Mouse (Mus musculus) small intestine, adult 2 months (tissue): ENCODE measurements around the gene Arhgdia. TPM values are rescaled to one million over a fixed set of nuclear protein-coding genes. Genes with fewer than 3 reads are reported as not detected.

Experiments used
- H3K27ac ChIP-seq: fragments of 200-500 bp; 2 replicates; pipeline ENCODE4 v1.5.1; 2012; ENCODE audit warnings: low read depth, low read length, control low read depth, inconsistent platforms; ENCODE audit not compliant: insufficient read depth
- H3K27me3 ChIP-seq: fragments of 200-500 bp; 2 replicates; pipeline ENCODE4 v1.6.1; 2012; ENCODE audit warnings: mild to moderate bottlenecking, moderate library complexity, low read length, inconsistent platforms; ENCODE audit not compliant: control insufficient read depth, insufficient read depth
- H3K36me3 ChIP-seq: fragments of 200-500 bp; 2 replicates; pipeline ENCODE4 v1.6.1; 2012; ENCODE audit warnings: mild to moderate bottlenecking, low read length, control low read depth, inconsistent platforms; ENCODE audit not compliant: control insufficient read depth, insufficient read depth
- H3K4me1 ChIP-seq: fragments of 200-500 bp; 2 replicates; pipeline ENCODE4 v1.6.1; 2012; ENCODE audit warnings: low read length, inconsistent platforms, mixed read lengths; ENCODE audit not compliant: control insufficient read depth, insufficient read depth, insufficient read length
- H3K4me3 ChIP-seq: fragments of 200-500 bp; 2 replicates; pipeline ENCODE4 v1.5.1; 2012; ENCODE audit warnings: low read depth, mild to moderate bottlenecking, control low read depth, inconsistent platforms, low read length, moderate library complexity
- CTCF ChIP-seq: fragments of 200-500 bp; IDR thresholded peaks from 2 replicates; pipeline ENCODE4 v1.5.1; 2012; ENCODE audit warnings: low read depth, mild to moderate bottlenecking, control low read depth, inconsistent platforms, low read length, moderate library complexity, mixed read lengths; ENCODE audit not compliant: insufficient replicate concordance, insufficient read length; ENCODE audit errors: extremely low read depth
- POLR2A ChIP-seq: fragments of 200-500 bp; IDR thresholded peaks from 2 replicates; pipeline ENCODE4 v1.6.1; 2012; ENCODE audit warnings: low read depth, mild to moderate bottlenecking, control low read depth, inconsistent platforms, low read length, moderate library complexity
- WGBS: fragments of 180-500 bp; shearing (Covaris S2); methylation state at CpG from one replicate; pipeline ENCODE4 v1.1.7; 2018; 5-methylcytosine and 5-hydroxymethylcytosine counted together
- polyA plus RNA-seq: library from polyadenylated mRNA; depleted of rRNA; stranded (reverse); fragments of >200 nt; gene quantifications from 2 replicates; pipeline ENCODE4 v1.2.3, GENCODE M21; 2012

The Arhgdia gene
- polyA plus RNA-seq, 1 experiment: 1,022 TPM

DNA sequence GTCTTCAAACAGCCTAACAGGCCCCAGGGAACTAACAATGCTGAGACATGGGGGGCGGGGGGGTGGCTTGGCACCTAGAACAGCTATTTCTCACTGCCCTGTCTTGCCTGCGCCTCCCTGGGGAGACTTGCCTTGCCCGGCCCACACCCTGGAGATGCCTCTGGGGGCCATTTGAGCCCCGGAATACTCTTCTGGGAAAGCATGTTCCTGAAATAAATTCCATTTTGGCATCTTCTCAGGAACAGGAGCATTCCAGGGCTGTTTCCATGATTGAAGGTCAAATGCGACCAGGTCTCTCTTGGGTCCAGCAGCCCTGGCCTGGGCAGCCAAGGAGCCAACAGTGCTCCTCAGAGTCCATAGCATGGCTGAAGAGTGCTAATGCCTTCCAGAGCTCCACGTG is 39.0 kb downstream of the Arhgdia start:
- 91% methylated on average over 6 of the region's 6 CpGs for WGBS
- Histone ChIP-seq H3K27ac (no peak overlapping the region), H3K4me3 (no peak overlapping the region), H3K4me1 (peaks cover 22% of the 10 kb centered on the region), H3K36me3 (no peaks in the 10 kb centered on the region), H3K27me3 (no peaks in the 10 kb centered on the region)
- TF ChIP-seq CTCF: no peak
- TF ChIP-seq POLR2A: no peak

DNA sequence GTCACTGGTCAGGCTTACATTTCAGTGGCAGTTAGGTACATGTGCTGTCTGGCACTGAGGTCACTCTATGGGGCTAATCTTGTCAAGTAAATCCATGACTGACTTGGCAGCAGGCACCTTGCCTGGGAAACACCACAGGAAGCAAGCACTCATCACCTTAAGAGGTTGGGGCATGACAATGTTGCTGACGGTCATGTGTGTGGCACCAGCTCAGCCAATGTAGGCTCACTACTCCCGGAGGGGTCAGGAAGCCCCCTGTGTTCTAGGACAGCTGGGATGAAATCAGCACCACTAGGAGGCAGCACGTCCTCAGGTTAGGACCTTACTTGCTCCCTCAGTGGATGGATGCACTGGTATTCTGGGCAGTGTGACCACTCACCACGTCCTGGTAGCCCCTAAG is 39.5 kb downstream of the Arhgdia start:
- Histone ChIP-seq H3K27ac (no peak overlapping the region), H3K27me3 (no peaks in the 10 kb centered on the region), H3K4me3 (no peak overlapping the region), H3K36me3 (no peaks in the 10 kb centered on the region), H3K4me1 (peaks cover 19% of the 10 kb centered on the region)
- 77% methylated on average over 4 of the region's 4 CpGs for WGBS
- TF ChIP-seq CTCF: 0 out of 2 replicates have a peak, but pooled peaks have one; percentile 16
- no peak for TF ChIP-seq POLR2A

DNA sequence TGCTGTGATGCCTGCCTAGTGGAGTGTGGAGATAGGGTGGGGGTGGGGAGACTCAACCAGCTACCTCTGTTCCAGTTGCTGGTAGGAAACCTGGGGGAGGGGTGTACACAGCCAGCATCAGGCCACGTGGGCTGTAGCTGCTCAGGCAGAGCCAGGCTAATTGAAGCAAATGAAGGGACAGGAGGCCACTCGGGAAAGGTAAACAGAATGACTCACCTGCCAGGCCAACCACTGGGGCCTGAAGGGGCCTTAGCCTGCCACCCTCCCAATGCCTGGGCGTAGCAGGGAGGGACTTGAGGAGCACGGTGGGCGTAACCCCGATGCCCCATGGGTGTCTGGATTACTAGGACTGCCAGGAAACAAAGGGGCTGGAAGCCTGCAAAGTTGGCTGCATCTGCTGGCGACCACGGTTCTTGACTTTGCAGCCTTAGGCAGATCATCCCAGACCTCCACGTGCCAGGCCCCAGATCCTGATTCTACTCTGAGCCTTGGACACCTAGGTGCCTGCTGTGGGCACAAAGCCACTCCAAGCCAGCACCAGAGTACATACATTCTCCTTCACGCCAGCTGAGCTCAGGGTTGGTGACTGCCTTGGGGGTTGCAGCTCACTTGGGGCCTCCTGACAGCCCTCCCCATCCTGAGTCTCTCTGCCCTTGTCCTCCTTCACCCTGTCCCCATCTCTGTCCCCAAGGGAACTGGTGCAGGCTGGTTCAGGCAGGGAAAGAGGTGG is 42.0 kb downstream of the Arhgdia start:
- H3K4me3 ChIP-seq: no peak overlapping the region
- H3K27ac ChIP-seq: no peak overlapping the region
- no peaks in the 10 kb centered on the region for H3K36me3 ChIP-seq
- H3K4me1 ChIP-seq: peaks cover 10% of the 10 kb centered on the region
- no peaks in the 10 kb centered on the region for H3K27me3 ChIP-seq
- TF ChIP-seq POLR2A (no peak), CTCF (no peak)
- 23% methylated on average over 10 of the region's 10 CpGs for WGBS

DNA sequence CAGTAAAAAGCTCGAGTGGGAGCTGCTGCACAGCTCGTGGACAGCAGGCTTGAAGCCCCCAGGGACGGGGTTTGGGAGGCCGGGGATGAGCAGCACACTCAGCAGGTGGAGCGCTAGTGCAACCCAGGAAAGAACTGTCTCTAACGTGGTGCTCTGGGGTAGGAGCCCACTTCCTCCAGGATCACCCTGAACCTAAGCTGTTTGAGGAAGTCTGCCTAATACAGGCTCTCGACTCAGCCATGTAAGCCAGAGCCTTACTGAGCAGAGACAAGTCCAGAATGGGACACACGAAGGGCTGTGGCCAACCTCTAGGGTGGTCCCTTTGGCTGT is 42.5 kb downstream of the Arhgdia start:
- Histone ChIP-seq H3K36me3 (no peaks in the 10 kb centered on the region), H3K4me1 (peaks cover 10% of the 10 kb centered on the region), H3K27me3 (no peaks in the 10 kb centered on the region), H3K4me3 (no peak overlapping the region), H3K27ac (no peak overlapping the region)
- TF ChIP-seq CTCF: no peak
- no peak for TF ChIP-seq POLR2A
- WGBS: 47% methylated on average over 8 of the region's 8 CpGs

DNA sequence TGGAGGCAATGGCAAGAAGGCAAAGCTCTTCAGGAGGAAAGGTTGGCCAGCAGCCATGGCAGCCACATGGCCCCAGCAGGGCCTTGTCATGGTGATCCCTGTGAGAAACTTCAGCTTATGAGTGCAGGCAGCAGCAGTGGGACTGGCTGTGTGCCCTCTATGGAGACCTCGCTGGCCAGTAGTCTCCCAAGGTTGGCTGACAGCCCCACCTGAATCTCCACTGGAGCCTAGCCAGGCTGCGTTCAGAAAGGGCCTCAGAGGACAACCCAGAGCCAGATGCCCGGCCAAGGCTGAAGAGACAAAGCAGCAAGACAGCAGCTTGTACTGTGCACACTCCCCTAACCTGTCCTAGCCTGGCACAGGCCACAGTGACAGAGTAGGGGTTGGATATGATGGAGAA is 42.9 kb downstream of the Arhgdia start:
- WGBS: 20% methylated on average over 3 of the region's 3 CpGs
- no peak for TF ChIP-seq POLR2A
- no peak overlapping the region for H3K4me3 ChIP-seq
- peaks cover 10% of the 10 kb centered on the region for H3K4me1 ChIP-seq
- H3K27ac ChIP-seq: no peak overlapping the region
- no peaks in the 10 kb centered on the region for H3K27me3 ChIP-seq
- no peaks in the 10 kb centered on the region for H3K36me3 ChIP-seq

DNA sequence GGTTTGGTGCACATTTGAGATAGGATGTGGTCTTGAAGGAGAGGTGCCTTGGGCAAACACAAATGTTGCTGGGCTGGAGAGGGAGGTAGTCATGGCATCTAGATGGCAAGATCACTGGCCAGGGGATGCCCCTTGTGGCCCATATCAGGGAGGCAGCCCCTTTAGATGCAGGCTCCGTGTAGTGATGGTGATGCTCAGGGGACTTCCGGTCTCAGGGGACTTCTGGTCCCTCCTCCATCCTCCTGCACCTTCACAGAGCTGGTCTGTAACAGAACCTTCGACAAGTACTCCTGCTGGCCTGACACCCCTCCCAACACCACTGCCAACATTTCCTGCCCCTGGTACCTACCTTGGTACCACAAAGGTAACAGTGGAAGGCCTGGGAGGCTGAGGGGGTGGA is 45.6 kb downstream of the Arhgdia start:
- peaks cover 12% of the 10 kb centered on the region for H3K4me1 ChIP-seq
- H3K27ac ChIP-seq: no peak overlapping the region
- H3K27me3 ChIP-seq: peaks cover 13% of the 10 kb centered on the region; the same call in 1 of the 2 replicates
- no peaks in the 10 kb centered on the region for H3K36me3 ChIP-seq
- 88% methylated on average over 3 of the region's 3 CpGs for WGBS
- no peak overlapping the region for H3K4me3 ChIP-seq
- TF ChIP-seq CTCF (no peak), POLR2A (no peak)

DNA sequence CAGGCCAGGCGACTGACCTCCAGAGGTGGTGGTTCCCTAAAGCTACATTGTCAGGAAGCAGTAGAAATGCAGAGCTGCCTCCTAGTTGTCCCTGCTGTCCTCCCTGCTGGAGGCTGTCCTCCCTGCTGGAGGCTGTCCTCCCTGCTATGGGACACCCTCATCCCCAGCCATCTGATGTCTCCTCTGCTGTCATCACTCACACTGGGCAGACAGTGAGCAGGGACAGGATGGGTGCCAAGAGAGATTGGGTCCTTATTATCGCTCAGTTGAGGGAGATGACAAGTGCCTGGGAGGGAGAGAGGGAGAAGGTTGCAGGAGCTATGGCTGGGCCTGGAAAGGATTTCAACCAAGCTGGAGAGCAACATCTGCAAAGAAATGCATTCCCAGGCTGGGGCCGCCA is 46.3 kb downstream of the Arhgdia start:
- WGBS: 79% methylated on average over 3 of the region's 3 CpGs

DNA sequence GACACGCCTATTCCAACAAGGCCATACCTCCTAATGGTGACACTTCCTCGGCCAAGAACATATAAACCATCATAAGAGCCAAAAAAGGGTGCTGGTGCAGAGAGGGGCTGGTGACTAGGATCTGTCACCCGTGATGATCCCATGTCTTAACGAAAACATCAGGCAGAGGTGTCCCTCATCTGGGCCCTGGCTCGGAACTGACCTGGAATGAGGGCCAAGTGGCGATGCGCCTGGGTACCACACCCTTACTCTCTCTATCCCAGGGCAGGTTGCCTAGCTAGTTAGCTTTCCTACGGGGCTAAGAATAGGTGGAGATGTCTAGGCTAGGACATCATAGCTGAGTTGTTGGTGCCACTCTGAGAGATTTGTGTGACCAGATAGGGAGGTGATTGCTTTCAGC is 47.3 kb downstream of the Arhgdia start:
- Histone ChIP-seq H3K36me3 (no peaks in the 10 kb centered on the region), H3K27me3 (peaks cover 25% of the 10 kb centered on the region), H3K4me3 (no peak overlapping the region), H3K4me1 (peaks cover 10% of the 10 kb centered on the region), H3K27ac (no peak overlapping the region)
- WGBS: 80% methylated on average over 8 of the region's 8 CpGs
- TF ChIP-seq POLR2A: no peak
- no peak for TF ChIP-seq CTCF

More for the DNA sequence above, 46.3 kb downstream of the Arhgdia start:
- TF ChIP-seq CTCF (no peak), POLR2A (no peak)
- H3K4me3 ChIP-seq: no peak overlapping the region
- peaks cover 20% of the 10 kb centered on the region for H3K27me3 ChIP-seq
- no peaks in the 10 kb centered on the region for H3K36me3 ChIP-seq
- no peak overlapping the region for H3K27ac ChIP-seq
- peaks cover 14% of the 10 kb centered on the region for H3K4me1 ChIP-seq
